Mouse (Mus musculus): ENCODE measurements around the gene Clk2.

GRCm38 (mm10) chr3:89221167-89221566, 56.6 kb downstream of the Clk2 start:
- no peak for TF ChIP-seq CTCF (IDR thresholded peaks at IDR 0.05; ENCODE audit: low read depth)
- no peak for TF ChIP-seq EP300 (optimal IDR thresholded peaks at IDR 0.05)
